24 mouse cellular contexts compared by ENCODE assay signal in the genomic region with DNA sequence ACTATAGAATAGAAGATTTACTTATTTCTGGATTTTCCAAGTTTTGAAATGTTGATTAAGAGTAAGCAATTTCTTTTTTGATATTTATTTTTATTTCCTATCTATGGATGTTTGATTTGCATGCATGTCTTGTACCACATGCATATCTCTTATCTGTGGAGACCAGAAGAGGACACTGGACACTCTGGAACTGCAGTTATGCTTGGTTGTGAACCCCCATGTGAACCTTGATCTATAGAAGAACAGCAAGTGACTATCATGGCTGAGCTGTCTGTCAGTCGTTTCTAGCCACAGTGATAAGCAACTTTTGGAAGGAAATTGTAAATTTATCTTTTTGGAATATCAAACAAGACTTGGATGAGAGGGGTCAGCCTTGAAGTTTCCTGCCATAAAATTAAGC. TPM values are rescaled to one million over a fixed set of nuclear protein-coding genes. Genes with fewer than 3 reads are reported as not detected.
DNase-seq lines count a peak whose midpoint lies in the region; ATAC-seq and TF ChIP-seq lines count a peak whose summit lies in the region.
"Had no signal": no experiment of that assay in that cellular context is flagged by ENCODE, and none has a peak within 500 bp of the region (broad histone marks: within the 10 kb centered on the region; RNA-seq: fewer than 3 reads in every experiment).

No protein-coding gene starts in this region.

- no peak overlapping the region for H3K4me3 ChIP-seq in CH12.LX (replicated peaks in 1 of 3; ENCODE audit: low read depth in 2 of 3, low read length in 2 of 3, poor library complexity in 1 of 3)
- no peak overlapping the region for H3K4me3 ChIP-seq in liver, embryonic 13.5 days (replicated peaks)
- H3K4me3 ChIP-seq in liver, embryonic 16.5 days (ENCODE audit: low read depth, low read length), result no peak overlapping the region
- H3K4me3 ChIP-seq in hindbrain, embryonic 14.5 days (replicated peaks; ENCODE audit: low read length), result no peak overlapping the region
- H3K4me3 ChIP-seq: forebrain, embryonic 10.5 days; forebrain, embryonic 13.5 days; heart, embryonic 13.5 days; hindbrain, embryonic 15.5 days had no signal

- no peak for TF ChIP-seq EP300 in CH12.LX (IDR thresholded peaks at IDR 0.05; ENCODE audit: low read length)

- peak overlapping the region; percentile 29; the same call in 1 of the 2 replicates for H3K4me2 ChIP-seq in CH12.LX (ENCODE audit: insufficient read depth, low read depth, poor library complexity, severe bottlenecking)
- H3K4me2 ChIP-seq in liver, embryonic 13.5 days, result no peak overlapping the region
- H3K4me2 ChIP-seq in liver, embryonic 16.5 days (ENCODE audit: low read depth, low read length), result no peak overlapping the region
- H3K4me2 ChIP-seq in hindbrain, embryonic 14.5 days (replicated peaks), result no peak overlapping the region
- H3K4me2 ChIP-seq: forebrain, embryonic 13.5 days; heart, embryonic 13.5 days; hindbrain, embryonic 15.5 days had no signal

- H3K4me1 ChIP-seq in CH12.LX (ENCODE audit: control insufficient read depth in 1 of 2, insufficient read depth in 2 of 2), result peaks cover 3 to 66% of the 10 kb centered on the region in 2 experiments
- peaks cover 26% of the 10 kb centered on the region for H3K4me1 ChIP-seq in liver, embryonic 13.5 days (replicated peaks)
- H3K4me1 ChIP-seq in liver, embryonic 16.5 days (ENCODE audit: control insufficient read depth, low read depth, low read length), result no peaks in the 10 kb centered on the region; the same call in 1 of the 2 replicates
- H3K4me1 ChIP-seq in hindbrain, embryonic 14.5 days (replicated peaks; ENCODE audit: control insufficient read depth, insufficient read depth, low read length), result no peaks in the 10 kb centered on the region
- H3K4me1 ChIP-seq: forebrain, embryonic 10.5 days; forebrain, embryonic 13.5 days; hindbrain, embryonic 15.5 days had no signal

- dilution Hi-C loops in CH12.LX (cut with MboI; ENCODE audit: extremely low pct_ligation_motif_present, extremely low pct_unique_long_range_greater_than_20kb, low sequenced_read_pairs), result no loop called here

- TF ChIP-seq RAD21 in CH12.LX (IDR thresholded peaks at IDR 0.05; ENCODE audit: low read depth, low read length), result no peak

- no peak overlapping the region for H3K9ac ChIP-seq in CH12.LX (ENCODE audit: insufficient read depth, low read depth)
- no peak overlapping the region for H3K9ac ChIP-seq in liver, embryonic 13.5 days
- H3K9ac ChIP-seq in liver, embryonic 16.5 days (ENCODE audit: low read depth, low read length), result no peak overlapping the region
- no peak overlapping the region for H3K9ac ChIP-seq in hindbrain, embryonic 14.5 days
- H3K9ac ChIP-seq: forebrain, embryonic 13.5 days; heart, embryonic 13.5 days; hindbrain, embryonic 15.5 days had no signal

- peaks cover 44% of the 10 kb centered on the region for H3K79me2 ChIP-seq in CH12.LX (replicated peaks; ENCODE audit: control insufficient read depth, extremely low read depth, insufficient read depth, poor library complexity, severe bottlenecking)

- in situ Hi-C loops in CH12.LX (cut with MboI; ENCODE audit: low pct_ligation_motif_present, low pct_unique_long_range_greater_than_20kb, low sequenced_read_pairs), result no loop called here

- peak; percentile 85 for ATAC-seq in liver, embryonic 13.5 days (ENCODE audit: low read depth)
- peak; percentile 78 for ATAC-seq in liver, embryonic 16.5 days (ENCODE audit: low read depth)
- peak; percentile 72; the same call in 1 of the 2 replicates for ATAC-seq in megakaryocyte-erythroid progenitor cell, adult 5-6 weeks (replicated peaks; ENCODE audit: low FRiP score, low TSS enrichment, poor library complexity, severe bottlenecking)
- ATAC-seq in hindbrain, embryonic 14.5 days (ENCODE audit: low FRiP score), result no peak
- ATAC-seq: forebrain, embryonic 13.5 days; forebrain, embryonic 16.5 days; Patski had no signal

- no peaks in the 10 kb centered on the region for H3K27me3 ChIP-seq in CH12.LX (replicated peaks)
- H3K27me3 ChIP-seq in liver, embryonic 13.5 days, result no peaks in the 10 kb centered on the region
- H3K27me3 ChIP-seq in liver, embryonic 16.5 days (ENCODE audit: control insufficient read depth, insufficient read depth, low read depth, low read length), result no peaks in the 10 kb centered on the region
- H3K27me3 ChIP-seq in hindbrain, embryonic 14.5 days (ENCODE audit: control insufficient read depth, insufficient read depth, low read length), result no peaks in the 10 kb centered on the region
- H3K27me3 ChIP-seq: forebrain, embryonic 13.5 days; heart, embryonic 13.5 days; hindbrain, embryonic 15.5 days had no signal

- WGBS in liver, embryonic 13.5 days (ENCODE audit: insufficient replicate concordance), result 9% methylated on average over 1 of the region's 1 CpGs
- WGBS in liver, embryonic 16.5 days (ENCODE audit: insufficient replicate concordance), result 8% methylated on average over 1 of the region's 1 CpGs
- 83% methylated on average over 1 of the region's 1 CpGs for WGBS in hindbrain, embryonic 14.5 days

- DNase-seq in CH12.LX (ENCODE audit: extremely low read depth), result no peak
- DNase-seq in liver, embryonic 13.5 days, result no peak
- DNase-seq in hindbrain, embryonic 14.5 days (ENCODE audit: low spot score), result no peak
- no peak for DNase-seq in cerebellum, adult 9-10 months
- DNase-seq in embryo, embryonic 10.5 days (ENCODE audit: low spot score), result no peak
- DNase-seq: adrenal gland, adult 2 months; adrenal gland, postnatal 14 days; cerebellum, adult 11 months; cerebellum, adult 2 months; cerebellum, postnatal 10 days; cerebellum, postnatal 36 days; gastrocnemius, postnatal 25 days; heart, adult 18-20 months; heart, postnatal 14 days; heart, postnatal 4 days had no signal

- H3K27ac ChIP-seq in CH12.LX (ENCODE audit: insufficient read depth, low read depth), result no peak overlapping the region
- H3K27ac ChIP-seq in liver, embryonic 13.5 days, result no peak overlapping the region
- H3K27ac ChIP-seq in liver, embryonic 16.5 days (ENCODE audit: low read length), result no peak overlapping the region
- no peak overlapping the region for H3K27ac ChIP-seq in hindbrain, embryonic 14.5 days
- H3K27ac ChIP-seq: forebrain, embryonic 10.5 days; forebrain, embryonic 13.5 days; heart, embryonic 13.5 days; hindbrain, embryonic 15.5 days had no signal

- TF ChIP-seq POLR2A in CH12.LX (IDR thresholded peaks at IDR 0.05; ENCODE audit: low read depth, low read length), result no peak

- H3K9me3 ChIP-seq in CH12.LX (replicated peaks; ENCODE audit: low read length), result no peaks in the 10 kb centered on the region
- H3K9me3 ChIP-seq in liver, embryonic 13.5 days (replicated peaks), result no peaks in the 10 kb centered on the region
- no peaks in the 10 kb centered on the region for H3K9me3 ChIP-seq in liver, embryonic 16.5 days (replicated peaks; ENCODE audit: control insufficient read depth, low read length)
- H3K9me3 ChIP-seq in hindbrain, embryonic 14.5 days (ENCODE audit: control insufficient read depth, low read length), result no peaks in the 10 kb centered on the region
- H3K9me3 ChIP-seq: forebrain, embryonic 10.5 days; forebrain, embryonic 13.5 days; G1E; heart, embryonic 13.5 days; hindbrain, embryonic 15.5 days had no signal

- no peak for TF ChIP-seq CTCF in CH12.LX (conservative IDR thresholded peaks at IDR 0.05 in 1 of 2, IDR thresholded peaks at IDR 0.05 in 1 of 2; ENCODE audit: low read depth in 2 of 2, low read length in 2 of 2)

- peaks cover 2 to 21% of the 10 kb centered on the region in 2 experiments for H3K36me3 ChIP-seq in CH12.LX (replicated peaks in 1 of 2; ENCODE audit: control insufficient read depth in 1 of 2, insufficient read depth in 1 of 2, low read length in 1 of 2)
- no peaks in the 10 kb centered on the region for H3K36me3 ChIP-seq in liver, embryonic 13.5 days
- H3K36me3 ChIP-seq in liver, embryonic 16.5 days (ENCODE audit: control insufficient read depth, insufficient read depth), result no peaks in the 10 kb centered on the region
- no peaks in the 10 kb centered on the region for H3K36me3 ChIP-seq in hindbrain, embryonic 14.5 days (replicated peaks; ENCODE audit: control insufficient read depth, insufficient read depth)
- H3K36me3 ChIP-seq: forebrain, embryonic 10.5 days; G1E; heart, embryonic 13.5 days; hindbrain, embryonic 15.5 days had no signal

TF ChIP-seq in CH12.LX, 34 proteins besides CTCF, POLR2A, EP300 and RAD21:
- no peak for TF ChIP-seq NELFE (IDR thresholded peaks at IDR 0.05; ENCODE audit: low read depth, low read length)
- TF ChIP-seq MYC (IDR thresholded peaks at IDR 0.05; ENCODE audit: low read depth, low read length), result no peak
- TF ChIP-seq CHD1 (IDR thresholded peaks at IDR 0.05; ENCODE audit: low read depth, low read length), result peak; percentile 64; the same call in 1 of the 2 replicates

RNA-seq across cellular contexts. Expression of a gene that starts 48.2 kb away (rescaled TPM):
- total RNA-seq in CH12.LX (2012; rRNA removed) (99.9 and 113 TPM in 2 replicates), CH12.LX (2014; rRNA removed) (107 and 134 TPM in 2 replicates)
- polyA plus RNA-seq in CH12.LX (2012; ENCODE audit: insufficient read length, low read depth), result 159 and 199 TPM in 2 replicates
- 15.4 and 21.7 TPM in 2 replicates for polyA plus RNA-seq in liver, embryonic 13.5 days (2015; fragmentation: Nextera tagmentation; extraction: Ambion mirVana)
- polyA plus RNA-seq in liver, embryonic 16.5 days (2015; fragmentation: Nextera tagmentation; extraction: Ambion mirVana), result 11.9 and 13.0 TPM in 2 replicates
- total RNA-seq in megakaryocyte-erythroid progenitor cell, adult 5-6 weeks (2014; fragmentation: Nextera tagmentation), result 29.5 and 36.6 TPM in 2 replicates
- 60.0 and 141 TPM in 2 replicates for total RNA-seq in megakaryocyte-erythroid progenitor cell, adult 5-6 weeks (2017)
- polyA plus RNA-seq in hindbrain, embryonic 14.5 days (2014; fragmentation: Nextera tagmentation; extraction: Ambion mirVana), result 30.7 and 32.8 TPM in 2 replicates
- polyA plus RNA-seq: G1E, Patski had no signal
